Mouse (Mus musculus): ENCODE results near the gene Gabrb3.

- TF ChIP-seq CTCF (conservative IDR thresholded peaks at IDR 0.05; ENCODE audit: insufficient read depth, insufficient read length, low read depth, low read length) (no peak), POLR2A (IDR thresholded peaks at IDR 0.05; ENCODE audit: low read depth, low read length) (no peak)
These were observed 204.2 kb downstream of the Gabrb3 start for GRCm38 (mm10) chr7:57623718-57624117.

All from kidney, adult 2 months (tissue).